Mouse (Mus musculus): ENCODE data around the gene Chtf18.
A peak's percentile ranks its signal among the peaks of the same experiment; 100 is the strongest.

DNA sequence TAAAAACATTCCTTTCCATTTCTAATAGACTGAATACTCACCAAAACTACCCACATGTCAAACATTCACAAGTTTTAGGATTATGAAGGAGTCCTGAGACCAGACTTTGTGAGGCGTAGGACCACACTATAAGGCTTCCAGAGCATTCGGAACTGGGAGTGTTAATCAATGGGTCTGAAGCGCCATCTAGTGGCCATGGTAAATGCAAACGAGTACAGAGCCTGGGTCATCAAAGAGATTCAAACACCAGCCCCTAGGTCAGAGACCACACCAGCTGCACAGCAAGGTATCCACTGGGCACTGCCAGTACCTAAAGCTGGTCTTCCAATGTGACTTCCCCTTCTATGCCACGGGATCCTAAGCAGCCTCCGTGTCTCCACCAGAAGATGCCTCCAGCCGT lies 28.8 kb downstream of the Chtf18 start:
- TF ChIP-seq POLR2A (IDR thresholded peaks at IDR 0.05; ENCODE audit: control insufficient read depth, extremely low read depth, insufficient read depth, low read length, poor library complexity) (no peak), CTCF (IDR thresholded peaks at IDR 0.05; ENCODE audit: borderline replicate concordance, control insufficient read depth, extremely low read depth, insufficient read depth, low read length, poor library complexity) (0 out of 2 replicates have a peak, but pooled peaks have one; percentile 31)

Measured in thymus, adult 2 months (tissue).